Mouse (Mus musculus) C2C12 (cell line): ENCODE measurements around the gene Tor3a. TPM values are rescaled to one million over a fixed set of nuclear protein-coding genes. Genes with fewer than 3 reads are reported as not detected.

ENCODE experiments used
- H3K27me3 ChIP-seq: one replicate; pipeline ENCODE4 v1.6.1; 2011; ENCODE audit not compliant: control insufficient read depth, insufficient read depth, insufficient read length
- H3K36me3 ChIP-seq: one replicate; pipeline ENCODE4 v1.6.1; 2011; ENCODE audit not compliant: control insufficient read depth, insufficient read depth
- H3K4me3 ChIP-seq: one replicate; pipeline ENCODE4 v1.5.1; 2011; ENCODE audit warnings: mild to moderate bottlenecking, control low read depth; ENCODE audit not compliant: poor library complexity, insufficient read depth, severe bottlenecking
- H3K79me2 ChIP-seq: one replicate; pipeline ENCODE4 v1.6.1; 2011; ENCODE audit not compliant: control insufficient read depth, insufficient read depth
- H3K79me3 ChIP-seq: one replicate; pipeline ENCODE4 v1.6.1; 2011; ENCODE audit warnings: low read depth, control low read depth
- H3ac ChIP-seq: one replicate; pipeline ENCODE3; 2011; ENCODE audit warnings: low read depth; ENCODE audit not compliant: control insufficient read depth, insufficient read length
- CEBPB ChIP-seq: IDR thresholded peaks from one replicate; pipeline ENCODE4 v1.6.1; 2011; ENCODE audit warnings: low read depth, mild to moderate bottlenecking, control low read depth, moderate library complexity
- CTCF ChIP-seq: IDR thresholded peaks from one replicate; pipeline ENCODE4 v1.5.1; 2011; ENCODE audit not compliant: control insufficient read depth, insufficient read depth, insufficient read length
- FOSL1 ChIP-seq: IDR thresholded peaks from one replicate; pipeline ENCODE4 v1.8.0; 2011; ENCODE audit warnings: mild to moderate bottlenecking, low read length; ENCODE audit not compliant: poor library complexity, insufficient read depth, severe bottlenecking
- MAX ChIP-seq: IDR thresholded peaks from one replicate; pipeline ENCODE4 v1.6.1; 2011; ENCODE audit warnings: mild to moderate bottlenecking, control low read depth
- MYOD1 ChIP-seq: IDR thresholded peaks from one replicate; pipeline ENCODE4 v1.6.1; 2011; ENCODE audit warnings: low read depth; ENCODE audit not compliant: control insufficient read depth, insufficient read length
- MYOG ChIP-seq: IDR thresholded peaks from one replicate; pipeline ENCODE4 v1.6.1; 2011; ENCODE audit not compliant: control insufficient read depth, insufficient read length; ENCODE audit errors: extremely low read depth
- USF1 ChIP-seq: IDR thresholded peaks from one replicate; pipeline ENCODE4 v1.6.1; 2011; ENCODE audit warnings: low read depth, mild to moderate bottlenecking, control low read depth, moderate library complexity
- long read RNA-seq, 2 experiments: library from polyadenylated mRNA; unstranded; transcript quantifications; one replicate each; pipeline ENCODE4 v2.0.0; 2019 to 2020
- polyA plus RNA-seq: library from polyadenylated mRNA; unstranded; fragments of >200 nt; fragmentation: generic; extraction: Trizol; gene quantifications from one replicate; pipeline ENCODE4 v1.2.1, GENCODE M21; 2012; ENCODE audit warnings: missing spikeins

The Tor3a gene
- polyA plus RNA-seq = 10.6 TPM
- long read RNA-seq, experiment 1, transcript Tor3a-201 (6 exons, 3,285 nt) = major isoform, 38 of 45 reads
- long read RNA-seq, experiment 1, partial matches to known transcripts = 1 of 45 reads
- long read RNA-seq, experiment 1, other reads (novel, unspliced or antisense) = 6 of 45 reads
- long read RNA-seq, experiment 2, transcript Tor3a-201 (6 exons, 3,285 nt) = major isoform, 198 of 206 reads
- long read RNA-seq, experiment 2, partial matches to known transcripts = 1 of 206 reads
- long read RNA-seq, experiment 2, other reads (novel, unspliced or antisense) = 6 of 206 reads

DNA sequence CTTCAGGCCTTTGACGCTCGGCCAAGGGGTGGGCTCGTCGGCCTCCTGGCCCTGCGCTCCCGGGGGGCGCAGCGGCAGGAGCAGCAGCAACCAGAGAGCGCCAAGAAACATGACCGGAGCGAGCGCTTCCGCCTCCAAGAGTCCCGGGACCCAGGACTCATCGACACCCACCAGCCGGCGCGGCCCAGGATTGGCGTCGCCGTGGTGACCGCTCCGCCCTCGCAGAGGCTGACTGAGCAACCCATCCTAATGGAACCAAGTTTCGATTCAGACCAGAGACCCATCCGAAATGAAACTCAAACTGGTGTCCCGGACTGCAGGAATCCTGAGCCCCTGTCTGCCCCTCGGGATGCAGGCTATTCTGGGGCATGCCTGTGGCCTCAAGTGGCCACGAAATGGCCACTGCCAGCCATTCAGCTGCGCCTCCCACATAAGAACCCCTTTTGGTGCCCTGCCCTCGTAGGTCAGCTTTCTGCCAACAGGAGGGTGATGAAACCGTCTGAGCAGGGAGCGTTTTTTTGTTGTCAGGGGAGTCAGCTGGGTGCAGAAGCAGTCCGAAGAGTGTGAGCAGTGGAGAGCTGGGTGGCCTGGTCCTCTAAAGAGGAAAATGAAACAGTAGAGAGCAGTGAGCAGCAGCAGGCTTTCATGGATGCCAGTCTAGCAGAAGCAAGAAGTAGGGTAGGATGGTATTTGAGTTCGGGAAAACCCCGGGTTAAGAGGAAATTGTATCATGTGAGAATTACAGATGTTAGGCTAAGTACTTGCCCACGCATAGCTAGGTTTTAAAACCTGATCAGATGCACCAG is at the start of gene Tor3a:
TSS of gene Tor3a (minus strand) at position 162 of the 806 bp plus-strand sequence.
- Histone ChIP-seq H3K36me3 (peaks cover 3% of the 10 kb centered on the region), H3ac (peak within 1 kb of the TSS; percentile 86), H3K79me3 (peaks cover 2% of the 10 kb centered on the region), H3K4me3 (peak within 1 kb of the TSS; percentile 64), H3K79me2 (no peaks in the 10 kb centered on the region), H3K27me3 (no peaks in the 10 kb centered on the region)
- TF ChIP-seq CEBPB = no peak
- no peak for TF ChIP-seq MYOG
- TF ChIP-seq MAX = no peak

DNA sequence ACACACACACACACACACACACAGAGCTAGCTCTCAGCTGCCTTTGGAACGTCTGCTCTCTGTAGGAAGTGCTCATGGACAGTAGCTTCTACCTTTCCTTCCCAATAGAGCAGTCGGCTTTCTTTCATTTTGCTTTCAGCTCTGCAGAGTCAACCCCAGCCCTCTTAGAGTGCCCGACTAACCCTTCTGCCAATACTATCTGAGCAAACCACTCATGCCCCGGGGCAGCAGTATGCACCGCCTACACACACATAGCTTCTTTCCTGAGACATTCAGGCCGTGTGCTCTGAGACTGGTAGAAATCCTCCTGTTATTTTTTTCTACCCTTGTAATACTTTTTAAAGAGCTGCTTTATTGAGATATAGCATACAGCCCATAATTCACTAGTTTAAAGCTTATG is 47.9 kb upstream of the Tor3a start:
- H3K36me3 ChIP-seq = no peaks in the 10 kb centered on the region
- no peak overlapping the region for H3K4me3 ChIP-seq
- H3K27me3 ChIP-seq = peaks cover 4% of the 10 kb centered on the region
- peaks cover 12% of the 10 kb centered on the region for H3K79me2 ChIP-seq
- H3K79me3 ChIP-seq = peaks cover 4% of the 10 kb centered on the region
- no peak for TF ChIP-seq CEBPB
- no peak for TF ChIP-seq MAX
- TF ChIP-seq USF1 = no peak
- no peak for TF ChIP-seq FOSL1
- TF ChIP-seq MYOD1 = no peak
- no peak for TF ChIP-seq MYOG
- no peak for TF ChIP-seq CTCF
- no peak overlapping the region for H3ac ChIP-seq

DNA sequence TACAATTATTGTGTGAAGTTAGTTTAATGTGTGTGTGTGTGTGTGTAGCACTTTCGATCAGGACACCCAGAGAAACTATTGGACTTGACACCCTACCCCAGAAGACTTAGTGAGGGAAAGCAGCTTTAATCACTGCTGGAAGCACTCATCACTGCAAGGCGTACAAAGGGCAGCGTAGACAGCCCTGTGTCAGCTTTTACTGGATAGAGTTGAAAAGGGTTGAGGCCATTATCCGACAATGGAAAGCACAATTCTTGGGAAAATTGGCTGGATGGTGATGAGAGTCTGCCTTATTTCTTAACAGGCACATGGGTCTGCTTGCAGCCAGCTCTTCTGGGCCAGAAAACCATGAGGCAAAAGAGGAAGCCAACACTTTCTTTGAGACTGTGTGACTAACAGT is 45.9 kb upstream of the Tor3a start:
- no peak overlapping the region for H3ac ChIP-seq
- TF ChIP-seq USF1 (no peak), MAX (no peak), FOSL1 (no peak), MYOD1 (no peak), CEBPB (no peak), CTCF (no peak), MYOG (no peak)
- no peak overlapping the region for H3K4me3 ChIP-seq
- H3K79me2 ChIP-seq = peaks cover 32% of the 10 kb centered on the region
- H3K36me3 ChIP-seq = no peaks in the 10 kb centered on the region
- H3K79me3 ChIP-seq = peaks cover 9% of the 10 kb centered on the region
- peaks cover 4% of the 10 kb centered on the region for H3K27me3 ChIP-seq

DNA sequence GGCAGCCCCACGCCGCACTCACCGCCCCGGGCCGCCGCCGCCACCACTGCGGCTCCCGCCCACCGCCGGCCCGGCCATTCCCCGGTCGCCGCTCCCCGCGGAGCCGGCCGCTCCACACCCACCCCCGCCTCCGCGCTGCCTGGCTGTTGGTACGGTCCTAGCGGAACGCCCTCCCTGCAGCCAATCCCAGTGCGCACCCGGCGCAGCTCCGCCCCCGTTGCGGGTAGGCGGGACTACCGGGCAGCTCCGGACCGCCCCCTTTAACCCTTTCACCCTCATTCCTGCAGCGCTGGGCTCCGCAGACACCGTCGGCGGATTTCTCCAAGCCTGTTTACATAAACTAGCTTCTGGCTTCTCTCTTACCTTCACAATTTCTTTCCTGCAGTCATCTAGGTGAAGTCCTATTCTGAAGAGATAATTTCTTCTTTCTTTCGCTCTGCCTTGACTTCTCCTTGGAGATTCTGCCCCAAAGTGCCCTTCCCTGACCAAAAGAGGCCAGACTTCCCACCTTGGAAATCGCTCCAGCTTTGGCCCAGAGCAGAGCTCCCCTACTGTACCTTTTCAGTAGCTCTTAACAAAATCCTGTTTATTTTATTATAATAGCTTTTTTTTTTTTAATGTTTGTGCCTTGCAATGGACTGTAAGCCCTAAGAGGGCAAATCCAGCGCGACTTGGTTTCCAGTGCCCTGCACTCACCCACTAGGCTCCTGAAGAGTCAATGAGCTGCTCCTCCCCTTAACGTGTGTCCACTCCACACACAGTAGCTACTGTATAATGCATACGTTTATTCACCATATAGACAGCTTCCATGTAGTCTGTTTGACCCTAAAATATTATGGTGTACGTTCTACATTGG is 45.0 kb upstream of the Tor3a start, which contains the start of gene Fam20b:
TSS of gene Fam20b (minus strand) at position 137 of the 856 bp plus-strand sequence.
- Histone ChIP-seq H3K79me2 (peaks cover 39% of the 10 kb centered on the region), H3K27me3 (no peaks in the 10 kb centered on the region), H3ac (peak within 1 kb of the TSS; percentile 86), H3K79me3 (peaks cover 9% of the 10 kb centered on the region), H3K4me3 (peak within 1 kb of the TSS; percentile 78), H3K36me3 (no peaks in the 10 kb centered on the region)
- no peak for TF ChIP-seq MYOG
- no peak for TF ChIP-seq USF1
- no peak for TF ChIP-seq CEBPB
- no peak for TF ChIP-seq MAX
- no peak for TF ChIP-seq MYOD1
- no peak for TF ChIP-seq CTCF
- no peak for TF ChIP-seq FOSL1

DNA sequence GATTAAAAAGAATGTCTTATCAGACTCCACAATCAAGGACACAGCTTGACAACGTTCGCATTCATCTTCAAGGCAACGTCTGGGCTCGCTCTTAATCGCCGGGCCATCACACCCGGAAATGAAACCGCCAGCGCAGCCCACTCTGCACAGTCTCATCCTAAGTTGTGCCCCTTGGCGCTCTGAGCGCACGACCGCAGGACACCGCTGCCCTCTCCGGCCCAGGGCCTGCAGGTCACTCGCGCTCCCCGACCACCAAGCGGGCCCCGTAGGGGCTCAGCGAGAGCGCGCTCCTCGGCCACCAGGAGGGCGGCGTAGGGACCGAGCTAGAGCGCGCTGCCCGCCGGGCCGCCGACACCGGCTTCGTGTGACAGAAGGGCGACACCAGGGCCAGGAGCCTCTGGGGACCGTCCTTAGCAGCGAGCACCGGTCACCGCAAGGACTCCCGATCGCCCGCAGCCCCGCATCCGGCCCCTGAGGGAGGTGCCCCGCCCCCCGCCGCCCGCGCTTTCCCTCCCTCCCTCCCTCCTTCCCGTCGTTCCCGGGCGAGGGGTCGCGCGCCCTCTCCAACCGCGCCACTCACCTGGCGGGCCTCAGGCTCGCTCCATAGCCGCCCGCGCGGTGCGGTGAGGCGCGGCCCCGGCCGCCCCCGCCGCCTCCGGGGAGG is 44.3 kb upstream of the Tor3a start:
- TF ChIP-seq CEBPB = no peak
- no peak for TF ChIP-seq CTCF
- TF ChIP-seq MYOD1 = no peak
- TF ChIP-seq FOSL1 = no peak
- TF ChIP-seq USF1 = no peak
- TF ChIP-seq MAX = no peak
- no peak for TF ChIP-seq MYOG
- H3K4me3 ChIP-seq = peak overlapping the region; percentile 78
- H3K27me3 ChIP-seq = no peaks in the 10 kb centered on the region

More for the DNA sequence above, 44.3 kb upstream of the Tor3a start:
- Histone ChIP-seq H3K79me2 (peaks cover 47% of the 10 kb centered on the region), H3K79me3 (peaks cover 9% of the 10 kb centered on the region), H3K36me3 (no peaks in the 10 kb centered on the region), H3ac (peak overlapping the region; percentile 86)
